Mouse (Mus musculus) midbrain, embryonic 13.5 days (tissue): ENCODE measurements at regions not wholly inside any gene's neighbourhood (a gene's known extent, or its start where the extent isn't known, plus 50 kb on each side); places are given as distances from the start of the nearest gene placed in this dataset. TPM values are rescaled to one million over a fixed set of nuclear protein-coding genes. Genes with fewer than 3 reads are reported as not detected.

ENCODE experiments used
- ATAC-seq: fragments of 200-750 bp; cut with Nextera tagmentation; 2 replicates; pipeline ENCODE4 v1.8.0; 2017; ENCODE audit warnings: mild to moderate bottlenecking, moderate TSS enrichment, moderate library complexity
- H3K27ac ChIP-seq: fragments of 300-500 bp; sonication (generic); 2 replicates; pipeline ENCODE4 v1.5.1; 2015; ENCODE audit warnings: inconsistent platforms, mild to moderate bottlenecking, moderate library complexity
- H3K27me3 ChIP-seq: fragments of 300-500 bp; sonication (generic); 2 replicates; pipeline ENCODE4 v1.6.1; 2015; ENCODE audit warnings: mild to moderate bottlenecking, inconsistent platforms
- H3K36me3 ChIP-seq: fragments of 300-500 bp; sonication (generic); 2 replicates; pipeline ENCODE4 v1.6.1; 2015; ENCODE audit warnings: mild to moderate bottlenecking, inconsistent platforms
- H3K4me1 ChIP-seq: fragments of 300-500 bp; sonication (generic); replicated peaks from 2 replicates; pipeline ENCODE4 v1.6.1; 2015; ENCODE audit warnings: inconsistent platforms
- H3K4me2 ChIP-seq: fragments of 300-500 bp; sonication (generic); replicated peaks from 2 replicates; pipeline ENCODE4 v1.6.1; 2015; ENCODE audit warnings: moderate library complexity, mild to moderate bottlenecking, inconsistent platforms
- H3K4me3 ChIP-seq: fragments of 300-500 bp; sonication (generic); replicated peaks from 2 replicates; pipeline ENCODE4 v1.5.1; 2015; ENCODE audit warnings: mild to moderate bottlenecking, inconsistent platforms
- H3K9ac ChIP-seq: fragments of 300-500 bp; sonication (generic); replicated peaks from 2 replicates; pipeline ENCODE4 v1.6.1; 2015; ENCODE audit warnings: mild to moderate bottlenecking, inconsistent platforms
- H3K9me3 ChIP-seq: fragments of 300-500 bp; sonication (generic); 2 replicates; pipeline ENCODE4 v1.6.1; 2016; ENCODE audit warnings: mild to moderate bottlenecking, inconsistent platforms
- WGBS: fragments of 180-500 bp; shearing (Covaris S2); methylation state at CpG from one replicate; pipeline ENCODE4 v1.1.7; 2015; 5-methylcytosine and 5-hydroxymethylcytosine counted together
- microRNA-seq: library from miRNA; unstranded; fragments of <30 nt; microRNA quantifications from one replicate; pipeline ENCODE4, GENCODE M21; 2016

- Histone ChIP-seq H3K4me3 (no peak overlapping the region), H3K4me1 (no peaks in the 10 kb centered on the region), H3K4me2 (no peak overlapping the region), H3K9me3 (peaks cover 49% of the 10 kb centered on the region), H3K9ac (no peak overlapping the region), H3K27ac (no peak overlapping the region), H3K36me3 (no peaks in the 10 kb centered on the region), H3K27me3 (no peaks in the 10 kb centered on the region)
- WGBS = 81% methylated on average over 2 of the region's 2 CpGs
- ATAC-seq = no peak
Observed at GRCm38 (mm10) chr16:3273427-3273826, 317.4 kb upstream of the Olfr161 start.

Small RNA genes in the stretch of these regions (microRNA-seq; reads per million reads assigned to microRNA genes)
- gene Gm23215 = not detected
